Mouse (Mus musculus): Measurements from ENCODE around the gene Ccdc146.
"Not testable (repeated sequence)": the region's sequence is repeated elsewhere in the genome, so short reads cannot be mapped to it uniquely, and the experiment has no call there.

Gene Ccdc146

GRCm38 (mm10) chr5:21342265-21342664 is 82.2 kb downstream of the Ccdc146 start:
- not testable (repeated sequence) for ATAC-seq (ENCODE audit: insufficient number of reproducible peaks, low FRiP score, low TSS enrichment)

GRCm38 (mm10) chr5:21332119-21332518 is 92.4 kb downstream of the Ccdc146 start:
- no peak for ATAC-seq (ENCODE audit: insufficient number of reproducible peaks, low FRiP score, low TSS enrichment)

- no peak for ATAC-seq (ENCODE audit: insufficient number of reproducible peaks, low FRiP score, low TSS enrichment)
Observed at GRCm38 (mm10) chr5:21331656-21332055, 92.8 kb downstream of the Ccdc146 start.

GRCm38 (mm10) chr5:21329672-21330665 is 94.5 kb downstream of the Ccdc146 start:
- no peak for ATAC-seq (ENCODE audit: insufficient number of reproducible peaks, low FRiP score, low TSS enrichment)

- no peak for ATAC-seq (ENCODE audit: insufficient number of reproducible peaks, low FRiP score, low TSS enrichment)
Observed at GRCm38 (mm10) chr5:21328560-21328959, 95.9 kb downstream of the Ccdc146 start.

GRCm38 (mm10) chr5:21326494-21326893 is 98.0 kb downstream of the Ccdc146 start:
- ATAC-seq (ENCODE audit: insufficient number of reproducible peaks, low FRiP score, low TSS enrichment) = no peak

GRCm38 (mm10) chr5:21320138-21320537 is 104.3 kb downstream of the Ccdc146 start:
- no peak for ATAC-seq (ENCODE audit: insufficient number of reproducible peaks, low FRiP score, low TSS enrichment)

- ATAC-seq (ENCODE audit: insufficient number of reproducible peaks, low FRiP score, low TSS enrichment) = no peak
Observed at GRCm38 (mm10) chr5:21314696-21315095, 109.8 kb downstream of the Ccdc146 start.

- ATAC-seq (ENCODE audit: insufficient number of reproducible peaks, low FRiP score, low TSS enrichment) = no peak
Observed at GRCm38 (mm10) chr5:21307165-21307564, 117.3 kb downstream of the Ccdc146 start.

GRCm38 (mm10) chr5:21301011-21301410 is 123.5 kb downstream of the Ccdc146 start:
- no peak for ATAC-seq (ENCODE audit: insufficient number of reproducible peaks, low FRiP score, low TSS enrichment)

GRCm38 (mm10) chr5:21300058-21300457 is 124.4 kb downstream of the Ccdc146 start:
- no peak for ATAC-seq (ENCODE audit: insufficient number of reproducible peaks, low FRiP score, low TSS enrichment)

GRCm38 (mm10) chr5:21299076-21299755 is 125.3 kb downstream of the Ccdc146 start:
- no peak for ATAC-seq (ENCODE audit: insufficient number of reproducible peaks, low FRiP score, low TSS enrichment)

GRCm38 (mm10) chr5:21295683-21296082 is 128.8 kb downstream of the Ccdc146 start:
- ATAC-seq (ENCODE audit: insufficient number of reproducible peaks, low FRiP score, low TSS enrichment) = no peak

GRCm38 (mm10) chr5:21290594-21290993 is 133.9 kb downstream of the Ccdc146 start:
- no peak for ATAC-seq (ENCODE audit: insufficient number of reproducible peaks, low FRiP score, low TSS enrichment)

- no peak for ATAC-seq (ENCODE audit: insufficient number of reproducible peaks, low FRiP score, low TSS enrichment)
Observed at GRCm38 (mm10) chr5:21288658-21289435, 135.6 kb downstream of the Ccdc146 start.

- ATAC-seq (ENCODE audit: insufficient number of reproducible peaks, low FRiP score, low TSS enrichment) = no peak
Observed at GRCm38 (mm10) chr5:21283356-21284062, 141.0 kb downstream of the Ccdc146 start.

- ATAC-seq (ENCODE audit: insufficient number of reproducible peaks, low FRiP score, low TSS enrichment) = not testable (repeated sequence)
Observed at GRCm38 (mm10) chr5:21277685-21278084, 146.8 kb downstream of the Ccdc146 start.

- 0 out of 2 replicates have a peak, but pooled peaks have one; percentile 26 for ATAC-seq (ENCODE audit: insufficient number of reproducible peaks, low FRiP score, low TSS enrichment)
Observed at GRCm38 (mm10) chr5:21271386-21272354, 152.8 kb downstream of the Ccdc146 start.

- ATAC-seq (ENCODE audit: insufficient number of reproducible peaks, low FRiP score, low TSS enrichment) = no peak
Observed at GRCm38 (mm10) chr5:21270756-21271155, 153.7 kb downstream of the Ccdc146 start.

Data from cerebellum, adult (tissue).